Mouse (Mus musculus): Measurements from ENCODE around the gene Stradb. TPM values are rescaled to one million over a fixed set of nuclear protein-coding genes. Genes with fewer than 3 reads are reported as not detected.

Stradb gene
- total RNA-seq, 2 experiments from 2014 or later: 35.1 to 40.0 TPM

Other genes starting within 250 kb of the Stradb start
- 10 to 100 TPM in 1 of 2 experiments, 1 to 10 TPM in 1; 9.1 to 11.1 TPM for gene Casp8, start 178.1 kb upstream of the Stradb start, total RNA-seq (2021)
- gene Trak2, start 92 bp upstream of the Stradb start, total RNA-seq (2021): 100 to 1,000 TPM; 154 to 179 TPM
- gene C2cd6, start 121.4 kb downstream of the Stradb start, total RNA-seq (2021): not detected
- gene Tmem237, start 146.9 kb downstream of the Stradb start, total RNA-seq (2021): 1 to 10 TPM; 3.5 to 5.1 TPM
- under 1 TPM in 1 of 2 experiments, not detected in 1; 0.12 TPM for gene Mpp4, start 189.9 kb downstream of the Stradb start, total RNA-seq (2021)

All from heart, postnatal 14 days (tissue).